Mouse (Mus musculus) retina, postnatal 7 days (tissue): ENCODE data around the gene Dnajc19.
"Not testable (repeated sequence)": the region's sequence is repeated elsewhere in the genome, so short reads cannot be mapped to it uniquely, and the experiment has no call there.

Source experiments
- DNase-seq: peaks from one replicate; pipeline ENCODE4 v3.0.0-alpha.2; 2012; ENCODE audit warnings: low read depth, low spot score

Gene Dnajc19

GRCm38 (mm10) chr3:34080900-34081662 lies at the start of gene Dnajc19:
Dnajc19 (minus strand) TSS chr3:34081321.
- DNase-seq = peak; percentile 83

- no peak for DNase-seq
Measured at GRCm38 (mm10) chr3:34129957-34130356, 48.8 kb upstream of the Dnajc19 start.

- DNase-seq = no peak
Measured at GRCm38 (mm10) chr3:34121311-34121710, 40.2 kb upstream of the Dnajc19 start.

- no peak for DNase-seq
Measured at GRCm38 (mm10) chr3:34120791-34121190, 39.7 kb upstream of the Dnajc19 start.

GRCm38 (mm10) chr3:34119869-34120268 lies 38.7 kb upstream of the Dnajc19 start:
- no peak for DNase-seq

GRCm38 (mm10) chr3:34115806-34116205 lies 34.7 kb upstream of the Dnajc19 start:
- no peak for DNase-seq

- DNase-seq = no peak
Measured at GRCm38 (mm10) chr3:34111941-34112685, 31.0 kb upstream of the Dnajc19 start.

- DNase-seq = no peak
Measured at GRCm38 (mm10) chr3:34107631-34108030, 26.5 kb upstream of the Dnajc19 start.

- no peak for DNase-seq
Measured at GRCm38 (mm10) chr3:34106421-34106820, 25.3 kb upstream of the Dnajc19 start.

- no peak for DNase-seq
Measured at GRCm38 (mm10) chr3:34103902-34104672, 23.0 kb upstream of the Dnajc19 start.

- DNase-seq = no peak
Measured at GRCm38 (mm10) chr3:34102891-34103290, 21.8 kb upstream of the Dnajc19 start.

GRCm38 (mm10) chr3:34083655-34084054 lies 2.5 kb upstream of the Dnajc19 start:
- DNase-seq = no peak

- DNase-seq = no peak
Measured at GRCm38 (mm10) chr3:34081929-34082328, 808 bp upstream of the Dnajc19 start.

GRCm38 (mm10) chr3:34076058-34076759 lies 4.9 kb downstream of the Dnajc19 start:
- no peak for DNase-seq

- no peak for DNase-seq
Measured at GRCm38 (mm10) chr3:34072726-34073125, 8.4 kb downstream of the Dnajc19 start.

GRCm38 (mm10) chr3:34068943-34069342 lies 12.2 kb downstream of the Dnajc19 start:
- DNase-seq = not testable (repeated sequence)

GRCm38 (mm10) chr3:34062352-34062751 lies 18.8 kb downstream of the Dnajc19 start:
- DNase-seq = no peak

GRCm38 (mm10) chr3:34041990-34042389 lies 39.1 kb downstream of the Dnajc19 start:
- no peak for DNase-seq

- DNase-seq = no peak
Measured at GRCm38 (mm10) chr3:34035706-34036105, 45.4 kb downstream of the Dnajc19 start.

- DNase-seq = no peak
Measured at GRCm38 (mm10) chr3:34034803-34035202, 46.3 kb downstream of the Dnajc19 start.

GRCm38 (mm10) chr3:34033720-34034364 lies 47.3 kb downstream of the Dnajc19 start:
- no peak for DNase-seq
